21 mouse cellular contexts compared by ENCODE assay signal in genomic region chr2:13103797-13104200, GRCm38 (mm10).
DNase-seq lines count a peak whose midpoint lies in the region; ATAC-seq and TF ChIP-seq lines count a peak whose summit lies in the region.
"Had no signal": no experiment of that assay in that cellular context is flagged by ENCODE, and none has a peak within 500 bp of the region (broad histone marks: within the 10 kb centered on the region; RNA-seq: fewer than 3 reads in every experiment).

No protein-coding gene starts in this region.

- H3K9ac ChIP-seq in kidney, embryonic 16.5 days (replicated peaks; ENCODE audit: low read length) = no peak overlapping the region
- H3K9ac ChIP-seq: heart, embryonic 15.5 days; limb, embryonic 13.5 days; liver, embryonic 14.5 days; neural tube, embryonic 12.5 days; stomach, embryonic 15.5 days had no signal

- no peak overlapping the region for H3K4me2 ChIP-seq in kidney, embryonic 16.5 days (replicated peaks; ENCODE audit: low read depth, low read length)
- H3K4me2 ChIP-seq: heart, embryonic 15.5 days; limb, embryonic 13.5 days; neural tube, embryonic 12.5 days; stomach, embryonic 15.5 days had no signal

- H3K4me1 ChIP-seq in kidney, embryonic 16.5 days (ENCODE audit: insufficient read depth, low read length) = peaks cover 14% of the 10 kb centered on the region
- H3K4me1 ChIP-seq: heart, embryonic 15.5 days; stomach, embryonic 15.5 days had no signal

- 0 out of 2 replicates have a peak, but pooled peaks have one; percentile 23 for ATAC-seq in kidney, embryonic 16.5 days (ENCODE audit: low FRiP score, low TSS enrichment)

- no peak for TF ChIP-seq CTCF in left cerebral cortex, adult 2 months (IDR thresholded peaks at IDR 0.05)

- H3K9me3 ChIP-seq in kidney, embryonic 16.5 days (ENCODE audit: low read length) = no peaks in the 10 kb centered on the region
- H3K9me3 ChIP-seq: heart, embryonic 15.5 days; limb, embryonic 13.5 days; megakaryocyte, embryonic 14.5 days; neural tube, embryonic 12.5 days; stomach, embryonic 15.5 days had no signal

- no peak for DNase-seq in kidney, adult 18-20 months
- peak; percentile 77 for DNase-seq in brain, adult 2 months (ENCODE audit: low read depth, low spot score)
- peak; percentile 26 to 59 for DNase-seq in left cerebral cortex, adult 2 months (ENCODE audit: extremely low spot score in 1 of 2, low spot score in 2 of 2)
- DNase-seq in right cerebral cortex, adult 2 months (ENCODE audit: low spot score in 2 of 2) = peak; percentile 64 to 68
- DNase-seq in thymus, postnatal 25 days = no peak
- DNase-seq in gastrocnemius, postnatal 25 days = no peak
- no peak for DNase-seq in adrenal gland, postnatal 36 days
- DNase-seq: adrenal gland, postnatal 10 days; cerebellum, adult 9-10 months; heart, adult 18-20 months; kidney, postnatal 25 days; layer of hippocampus, adult 9-11 months; lung, postnatal 10 days; spleen, adult 18-20 months had no signal

- H3K4me3 ChIP-seq in kidney, embryonic 16.5 days (ENCODE audit: low read length) = no peak overlapping the region
- H3K4me3 ChIP-seq in left cerebral cortex, adult 2 months = no peak overlapping the region
- H3K4me3 ChIP-seq: heart, embryonic 15.5 days; limb, embryonic 13.5 days; megakaryocyte, embryonic 14.5 days; neural tube, embryonic 12.5 days; stomach, embryonic 15.5 days had no signal

- intact Hi-C loops in left cerebral cortex, adult 2 months (cut with DNase I) = loop anchor here (1.0 to 5.0 kb wide), 3 partner anchors 43 to 92 kb away; partner anchors contain the start of gene C1ql3

- WGBS in kidney, embryonic 16.5 days = 64% methylated on average over 7 of the region's 7 CpGs

- H3K36me3 ChIP-seq in kidney, embryonic 16.5 days (ENCODE audit: insufficient read depth, low read length) = no peaks in the 10 kb centered on the region
- H3K36me3 ChIP-seq: heart, embryonic 15.5 days; limb, embryonic 13.5 days; neural tube, embryonic 12.5 days; stomach, embryonic 15.5 days had no signal

- H3K27ac ChIP-seq in kidney, embryonic 16.5 days (ENCODE audit: low read length) = no peak overlapping the region
- H3K27ac ChIP-seq in left cerebral cortex, adult 2 months = no peak overlapping the region
- H3K27ac ChIP-seq: heart, embryonic 15.5 days; limb, embryonic 13.5 days; liver, embryonic 14.5 days; neural tube, embryonic 12.5 days; stomach, embryonic 15.5 days had no signal

- H3K27me3 ChIP-seq in kidney, embryonic 16.5 days (ENCODE audit: insufficient read depth, low read length) = no peaks in the 10 kb centered on the region
- H3K27me3 ChIP-seq: heart, embryonic 15.5 days; limb, embryonic 13.5 days; megakaryocyte, embryonic 14.5 days; neural tube, embryonic 12.5 days; stomach, embryonic 15.5 days had no signal

Comparison
In these comparisons a context has a peak if more than half of its experiments do, and no peak if none do; other contexts are left out.
1. DNase-seq: peak in brain, adult 2 months (single experiment), left cerebral cortex, adult 2 months (2 of 2) and right cerebral cortex, adult 2 months (2 of 2); none in kidney, adult 18-20 months (single experiment), thymus, postnatal 25 days (single experiment), gastrocnemius, postnatal 25 days (single experiment) and adrenal gland, postnatal 36 days (0 of 2).